Mouse (Mus musculus): ENCODE data around the gene Nkapl.
"Not testable (repeated sequence)": the region's sequence is repeated elsewhere in the genome, so short reads cannot be mapped to it uniquely, and the experiment has no call there.

Nkapl gene

GRCm38 (mm10) chr13:21468061-21469019 is at the start of gene Nkapl:
TSS of gene Nkapl (minus strand) at chr13:21468509.
- peak; percentile 45 to 64 for DNase-seq

- DNase-seq: peak; percentile 62 to 75
These were observed 37.9 kb upstream of the Nkapl start for GRCm38 (mm10) chr13:21506221-21506649.

GRCm38 (mm10) chr13:21502296-21502695 is 34.0 kb upstream of the Nkapl start:
- no peak for DNase-seq

- not testable (repeated sequence) for DNase-seq
These were observed 32.9 kb upstream of the Nkapl start, which contains the start of gene Gm11273 for GRCm38 (mm10) chr13:21501182-21501581. TSS of gene Gm11273 (minus strand) at chr13:21501418.

GRCm38 (mm10) chr13:21495080-21495479 is 26.8 kb upstream of the Nkapl start, which contains the start of gene AK157302:
TSS of gene AK157302 (plus strand) at chr13:21495223.
- peak in 1 of 2 experiments; percentile 6 for DNase-seq

- no peak for DNase-seq
These were observed 24.5 kb upstream of the Nkapl start for GRCm38 (mm10) chr13:21492847-21493246.

GRCm38 (mm10) chr13:21486881-21487280 is 18.6 kb upstream of the Nkapl start:
- DNase-seq: no peak

- DNase-seq: peak in 1 of 2 experiments; percentile 2
These were observed 10.7 kb upstream of the Nkapl start, which contains the start of the genes Zkscan4 and Gm10065 for GRCm38 (mm10) chr13:21478759-21479670. TSS of gene Zkscan4 (plus strand) at chr13:21478907. TSS of gene Gm10065 (minus strand) at chr13:21479441.

- no peak for DNase-seq
These were observed 4.1 kb upstream of the Nkapl start for GRCm38 (mm10) chr13:21472427-21472826.

- no peak for DNase-seq
These were observed 788 bp upstream of the Nkapl start for GRCm38 (mm10) chr13:21469097-21469496.

GRCm38 (mm10) chr13:21467336-21467735 is 973 bp downstream of the Nkapl start:
- DNase-seq: no peak

GRCm38 (mm10) chr13:21462516-21462915 is 5.8 kb downstream of the Nkapl start:
- not testable (repeated sequence) for DNase-seq

- no peak for DNase-seq
These were observed 12.0 kb downstream of the Nkapl start for GRCm38 (mm10) chr13:21456347-21456746.

GRCm38 (mm10) chr13:21454133-21454532 is 14.2 kb downstream of the Nkapl start:
- DNase-seq: no peak

- peak; percentile 59 to 76 for DNase-seq
These were observed 14.9 kb downstream of the Nkapl start, which contains the start of gene Zscan26 for GRCm38 (mm10) chr13:21453449-21453848. TSS of gene Zscan26 (minus strand) at chr13:21453730.

- DNase-seq: no peak
These were observed 15.3 kb downstream of the Nkapl start for GRCm38 (mm10) chr13:21453042-21453441.

GRCm38 (mm10) chr13:21447856-21448614 is 20.3 kb downstream of the Nkapl start:
- DNase-seq: no peak

- no peak for DNase-seq
These were observed 21.5 kb downstream of the Nkapl start for GRCm38 (mm10) chr13:21446796-21447195.

- DNase-seq: no peak
These were observed 27.1 kb downstream of the Nkapl start for GRCm38 (mm10) chr13:21441207-21441572.

GRCm38 (mm10) chr13:21440503-21441206 is 27.7 kb downstream of the Nkapl start, which contains the start of gene Pgbd1:
TSS of gene Pgbd1 (minus strand) at chr13:21441058.
- peak; percentile 20 to 46 for DNase-seq

- DNase-seq: no peak
These were observed 32.8 kb downstream of the Nkapl start for GRCm38 (mm10) chr13:21435476-21435875.

Data from spleen, adult 18-20 months (tissue).